Mouse (Mus musculus) kidney, adult 9 months (tissue): ENCODE measurements around the gene Ccsap.
A peak's percentile ranks its signal among the peaks of the same experiment; 100 is the strongest.

Experiments
- DNase-seq: peaks from one replicate; pipeline ENCODE4 v3.0.0; 2022

Gene Ccsap

GRCm38 (mm10) chr8:123859648-123860259, at the start of gene Ccsap:
Gene Ccsap (minus strand): TSS chr8:123860209.
- DNase-seq, result no peak

GRCm38 (mm10) chr8:123907604-123908003, 47.6 kb upstream of the Ccsap start:
- DNase-seq, result no peak

GRCm38 (mm10) chr8:123902653-123903052, 42.6 kb upstream of the Ccsap start:
- DNase-seq, result no peak

GRCm38 (mm10) chr8:123899366-123899765, 39.4 kb upstream of the Ccsap start:
- no peak for DNase-seq

- no peak for DNase-seq
These were observed 38.6 kb upstream of the Ccsap start for GRCm38 (mm10) chr8:123898576-123898975.

GRCm38 (mm10) chr8:123896774-123897173, 36.8 kb upstream of the Ccsap start:
- DNase-seq, result no peak

- no peak for DNase-seq
These were observed 36.4 kb upstream of the Ccsap start for GRCm38 (mm10) chr8:123896366-123896761.

- no peak for DNase-seq
These were observed 35.8 kb upstream of the Ccsap start for GRCm38 (mm10) chr8:123895680-123896365.

- no peak for DNase-seq
These were observed 35.2 kb upstream of the Ccsap start for GRCm38 (mm10) chr8:123895230-123895629.

GRCm38 (mm10) chr8:123894502-123895097, 34.6 kb upstream of the Ccsap start, which contains the start of gene Acta1:
Gene Acta1 (minus strand): TSS chr8:123894751.
- DNase-seq, result no peak

GRCm38 (mm10) chr8:123893413-123893812, 33.4 kb upstream of the Ccsap start:
- no peak for DNase-seq

- DNase-seq, result no peak
These were observed 32.7 kb upstream of the Ccsap start for GRCm38 (mm10) chr8:123892586-123893155.

GRCm38 (mm10) chr8:123891883-123892585, 32.0 kb upstream of the Ccsap start:
- DNase-seq, result no peak

- DNase-seq, result peak; percentile 35
These were observed 31.3 kb upstream of the Ccsap start for GRCm38 (mm10) chr8:123891271-123891670.

GRCm38 (mm10) chr8:123889797-123890196, 29.8 kb upstream of the Ccsap start:
- DNase-seq, result no peak

- no peak for DNase-seq
These were observed 27.9 kb upstream of the Ccsap start for GRCm38 (mm10) chr8:123887956-123888355.

GRCm38 (mm10) chr8:123887163-123887562, 27.2 kb upstream of the Ccsap start:
- no peak for DNase-seq

GRCm38 (mm10) chr8:123884721-123885565, 24.9 kb upstream of the Ccsap start:
- DNase-seq, result no peak

GRCm38 (mm10) chr8:123883094-123883493, 23.1 kb upstream of the Ccsap start:
- DNase-seq, result no peak

- no peak for DNase-seq
These were observed 22.4 kb upstream of the Ccsap start for GRCm38 (mm10) chr8:123882412-123882811.

- DNase-seq, result no peak
These were observed 20.9 kb upstream of the Ccsap start for GRCm38 (mm10) chr8:123880821-123881350.

- DNase-seq, result no peak
These were observed 20.3 kb upstream of the Ccsap start for GRCm38 (mm10) chr8:123880271-123880670.
